Mouse (Mus musculus): ENCODE data around the gene Arhgap27. TPM values are rescaled to one million over a fixed set of nuclear protein-coding genes. Genes with fewer than 3 reads are reported as not detected.

The Arhgap27 gene
- total RNA-seq, 1 experiment from 2014 or later = 81.4 TPM

GRCm38 (mm10) chr11:103386827-103387226 is 23.3 kb upstream of the Arhgap27 start:
- no peak for ATAC-seq (ENCODE audit: extremely low read depth, insufficient number of reproducible peaks, low FRiP score, poor library complexity, severe bottlenecking)

DNA sequence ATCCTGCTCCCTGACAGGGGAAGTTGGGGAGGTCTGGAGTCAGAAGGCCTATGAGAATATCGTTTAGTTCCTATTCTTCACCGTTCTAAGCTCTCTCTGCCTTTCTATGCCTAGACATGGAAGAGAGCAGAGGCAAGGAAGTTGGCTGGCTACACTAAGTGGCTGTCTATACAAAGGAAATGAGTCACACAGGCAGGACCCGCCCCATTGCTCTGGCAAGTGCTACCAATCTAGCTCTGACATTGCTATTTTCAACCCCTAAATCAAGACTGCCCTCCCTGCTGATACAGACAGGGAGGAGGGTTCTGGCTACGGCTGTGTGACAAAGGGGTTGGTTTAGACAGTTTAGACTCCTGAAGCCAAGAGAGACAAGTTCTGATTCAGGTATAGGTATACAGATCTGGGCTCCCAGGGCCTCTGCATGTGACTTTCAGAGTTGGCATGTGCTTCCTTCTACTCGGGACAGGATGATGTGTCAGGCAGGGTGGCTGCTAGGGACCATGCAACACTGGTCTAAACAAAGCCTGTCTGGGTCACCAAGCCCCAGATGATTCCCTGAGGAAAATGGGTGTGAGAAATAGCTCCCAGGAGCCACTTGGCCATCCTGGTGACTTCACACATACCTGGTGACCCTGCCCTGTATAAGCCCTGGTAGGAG is 18.6 kb upstream of the Arhgap27 start:
- peak; percentile 82 for ATAC-seq (ENCODE audit: extremely low read depth, insufficient number of reproducible peaks, low FRiP score, poor library complexity, severe bottlenecking)

GRCm38 (mm10) chr11:103381505-103381904 is 18.0 kb upstream of the Arhgap27 start:
- ATAC-seq (ENCODE audit: extremely low read depth, insufficient number of reproducible peaks, low FRiP score, poor library complexity, severe bottlenecking) = no peak

GRCm38 (mm10) chr11:103380460-103380859 is 17.0 kb upstream of the Arhgap27 start:
- no peak for ATAC-seq (ENCODE audit: extremely low read depth, insufficient number of reproducible peaks, low FRiP score, poor library complexity, severe bottlenecking)

DNA sequence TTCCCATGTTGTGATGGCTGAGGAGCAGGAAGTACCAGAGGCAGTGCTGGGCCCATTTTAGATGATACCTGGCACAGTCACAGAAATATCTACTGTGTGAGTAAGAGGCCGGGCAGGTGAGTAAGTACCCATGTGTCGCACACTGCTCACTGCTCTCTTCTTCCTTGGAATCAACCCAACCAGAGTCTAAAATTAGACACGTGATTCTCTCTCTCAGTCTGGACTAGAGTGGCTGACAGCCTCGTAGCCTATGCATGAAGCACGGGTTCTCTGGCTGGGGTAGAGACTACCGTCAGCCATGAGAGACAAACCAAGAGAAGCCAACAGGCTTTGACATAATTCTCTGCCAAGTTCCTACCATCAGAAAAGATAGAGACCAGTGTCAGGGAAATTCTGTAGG is 14.8 kb upstream of the Arhgap27 start:
- no peak for ATAC-seq (ENCODE audit: extremely low read depth, insufficient number of reproducible peaks, low FRiP score, poor library complexity, severe bottlenecking)

DNA sequence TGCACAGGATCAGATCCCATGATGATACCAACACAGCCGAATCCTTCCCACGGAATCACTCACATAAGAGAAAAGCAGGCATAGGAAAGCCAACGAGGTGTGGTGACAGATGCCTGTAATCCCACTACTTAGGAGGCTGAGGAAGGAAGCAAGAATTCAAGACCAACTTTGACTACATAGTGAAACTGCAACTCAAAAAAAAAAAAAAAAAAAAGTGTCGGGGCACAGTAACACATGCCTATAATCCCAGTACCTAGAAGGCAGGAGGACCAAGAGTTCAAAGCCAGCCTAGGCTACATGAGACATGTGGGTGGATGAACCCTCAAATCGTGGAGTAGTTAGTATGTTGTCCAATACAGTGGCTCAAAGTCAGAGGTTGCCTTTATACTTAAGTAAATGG is 12.3 kb upstream of the Arhgap27 start:
- no peak for ATAC-seq (ENCODE audit: extremely low read depth, insufficient number of reproducible peaks, low FRiP score, poor library complexity, severe bottlenecking)

DNA sequence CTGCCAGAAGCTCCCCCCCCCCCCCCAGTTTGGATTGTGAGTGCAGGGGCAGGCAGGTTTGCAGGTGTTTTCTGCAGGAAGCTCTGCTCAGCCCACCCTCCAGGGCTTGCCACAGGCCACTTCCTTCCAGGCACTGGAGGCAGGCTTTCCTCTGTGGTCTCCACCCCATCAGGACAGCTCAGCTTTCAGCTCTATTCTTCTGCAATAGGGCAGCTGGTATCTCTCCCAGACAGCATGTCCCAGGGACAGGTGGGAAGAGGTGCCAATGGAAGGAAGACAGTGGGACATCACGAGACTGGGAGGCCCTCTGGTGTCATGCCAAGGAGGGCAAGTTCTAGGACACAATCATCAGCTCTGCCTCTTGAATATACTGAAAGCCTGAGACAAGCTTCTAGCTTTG is 11.8 kb upstream of the Arhgap27 start:
- no peak for ATAC-seq (ENCODE audit: extremely low read depth, insufficient number of reproducible peaks, low FRiP score, poor library complexity, severe bottlenecking)

DNA sequence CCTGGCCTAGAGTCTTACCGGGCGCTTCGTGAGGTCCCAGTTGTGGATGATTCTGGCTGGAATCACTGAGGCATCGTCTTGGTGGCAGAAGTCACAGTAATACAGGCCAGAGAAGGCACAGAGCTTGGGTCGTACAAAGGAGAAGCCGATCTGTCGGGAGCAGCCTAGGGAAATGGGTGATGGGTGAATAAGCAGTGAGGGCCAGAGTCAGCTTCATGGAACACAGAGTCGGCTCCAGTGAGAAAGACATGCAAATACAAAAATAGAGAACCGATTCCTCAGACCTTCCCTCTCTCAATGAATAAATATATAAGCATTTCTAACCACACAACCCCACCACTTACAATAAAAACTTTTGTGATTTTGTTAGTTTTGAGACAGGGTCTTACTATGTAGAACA is 10.4 kb upstream of the Arhgap27 start:
- ATAC-seq (ENCODE audit: extremely low read depth, insufficient number of reproducible peaks, low FRiP score, poor library complexity, severe bottlenecking) = peak; percentile 36

DNA sequence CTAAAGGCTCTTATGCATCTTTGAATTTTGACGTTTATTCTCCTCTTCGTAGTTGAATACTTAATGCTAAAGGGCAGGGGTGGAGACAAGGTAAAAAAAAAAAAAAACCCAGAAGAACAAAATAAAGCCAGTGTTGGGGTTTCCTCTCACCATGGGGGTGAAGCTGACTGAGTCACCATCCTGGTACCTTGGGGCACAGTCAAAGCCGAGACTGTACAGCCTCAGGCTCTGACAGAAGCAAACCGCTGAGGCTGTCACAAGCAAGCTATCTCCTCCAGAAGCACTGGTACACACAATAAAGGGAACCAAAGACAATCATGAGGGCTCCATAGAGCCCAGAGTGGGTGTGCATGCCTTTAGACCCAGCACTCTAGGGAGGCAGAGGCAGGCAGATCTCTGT is 9.1 kb upstream of the Arhgap27 start:
- no peak for ATAC-seq (ENCODE audit: extremely low read depth, insufficient number of reproducible peaks, low FRiP score, poor library complexity, severe bottlenecking)

DNA sequence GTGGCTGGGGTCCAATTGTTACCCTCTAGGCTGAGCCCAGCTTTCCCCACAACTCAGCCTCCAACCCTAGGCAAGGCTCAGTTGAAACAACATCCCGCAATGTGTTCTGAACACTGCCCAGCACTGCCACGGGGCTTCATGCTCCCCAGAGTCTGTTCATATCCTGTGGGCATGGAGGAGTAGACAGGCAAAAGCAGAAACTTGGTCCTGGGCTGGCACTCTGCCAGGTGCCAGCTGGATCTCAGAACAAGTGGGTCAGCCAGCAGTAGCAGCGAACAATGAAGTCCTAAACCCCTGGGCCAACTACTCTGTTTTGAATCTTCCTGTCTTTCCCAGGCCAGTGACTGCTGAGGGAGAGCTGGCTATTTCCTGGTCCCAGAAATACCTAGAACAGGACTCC is 8.6 kb upstream of the Arhgap27 start:
- ATAC-seq (ENCODE audit: extremely low read depth, insufficient number of reproducible peaks, low FRiP score, poor library complexity, severe bottlenecking) = no peak

DNA sequence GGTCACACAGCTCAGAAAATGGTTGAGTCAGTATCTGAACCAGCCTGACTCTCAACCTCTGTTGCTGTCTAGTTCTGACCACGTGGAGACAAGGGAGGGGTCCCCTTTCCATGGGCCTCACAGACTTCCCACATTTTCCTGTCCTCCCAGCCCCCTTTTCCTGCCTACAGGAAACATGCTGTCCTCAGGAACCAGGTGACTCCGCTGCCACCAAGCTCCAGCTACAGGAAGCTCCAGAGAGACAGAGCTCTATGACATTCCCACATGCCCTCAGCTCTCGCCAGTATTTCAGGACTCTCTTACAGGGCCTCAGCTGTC is 7.7 kb upstream of the Arhgap27 start:
- no peak for ATAC-seq (ENCODE audit: extremely low read depth, insufficient number of reproducible peaks, low FRiP score, poor library complexity, severe bottlenecking)

DNA sequence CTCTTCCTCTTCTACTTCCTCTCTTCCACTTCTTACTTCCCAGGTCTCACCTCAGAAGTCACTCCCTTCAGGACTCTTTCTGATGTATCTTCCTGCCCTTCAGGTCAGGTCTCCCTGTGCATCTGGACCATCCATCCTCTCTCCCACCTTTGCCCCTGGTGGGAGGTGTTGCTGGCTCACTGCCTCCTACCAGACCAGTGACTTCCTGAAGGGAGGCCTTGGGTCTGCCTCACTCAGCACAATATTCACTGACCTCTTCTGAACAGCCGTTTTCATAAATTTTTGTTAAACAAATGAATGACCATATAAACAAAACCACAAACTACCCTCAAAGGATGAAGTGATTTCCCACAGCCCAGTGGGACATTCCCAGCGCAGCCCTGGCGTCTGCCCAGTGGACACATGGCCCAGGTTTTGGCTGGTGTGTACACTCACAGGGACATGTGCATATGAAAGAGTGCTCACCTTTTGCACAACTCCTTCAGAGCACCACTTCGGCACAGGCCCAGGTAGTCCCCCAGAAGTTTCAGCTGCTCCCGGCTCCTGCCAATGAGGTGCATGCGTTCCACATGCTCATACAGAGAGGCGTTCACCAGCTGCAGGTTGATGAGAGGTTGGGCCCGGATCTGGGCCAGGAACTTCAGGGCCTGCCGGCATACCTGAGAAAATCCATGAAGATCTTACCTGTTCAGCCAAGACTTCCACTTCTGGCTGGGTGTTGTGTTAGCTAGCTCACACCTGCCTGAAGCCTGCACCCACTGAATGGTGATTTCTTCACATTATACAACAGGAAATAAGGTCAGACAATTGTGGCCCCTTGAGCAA is 7.1 kb upstream of the Arhgap27 start:
- no peak for ATAC-seq (ENCODE audit: extremely low read depth, insufficient number of reproducible peaks, low FRiP score, poor library complexity, severe bottlenecking)

DNA sequence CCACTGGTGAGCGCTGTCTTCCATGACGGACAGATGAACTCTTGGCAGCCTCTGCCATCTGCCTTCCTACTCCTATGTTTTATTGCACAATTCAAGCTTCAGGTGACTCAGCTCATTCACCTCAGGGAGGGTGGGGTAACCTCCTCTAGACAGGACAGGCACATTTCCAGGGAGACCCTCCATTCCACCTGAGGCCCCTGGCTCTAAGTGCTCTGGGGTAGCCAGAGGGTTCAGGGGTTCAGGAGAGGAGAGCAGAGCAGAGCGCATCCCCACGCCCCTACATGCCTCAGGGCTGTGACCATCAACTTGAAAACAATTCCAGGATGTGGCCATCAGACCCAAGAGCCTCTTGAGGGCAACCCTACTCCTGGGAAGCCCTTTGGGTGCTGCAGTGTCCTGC is 2.0 kb upstream of the Arhgap27 start:
- ATAC-seq (ENCODE audit: extremely low read depth, insufficient number of reproducible peaks, low FRiP score, poor library complexity, severe bottlenecking) = no peak

DNA sequence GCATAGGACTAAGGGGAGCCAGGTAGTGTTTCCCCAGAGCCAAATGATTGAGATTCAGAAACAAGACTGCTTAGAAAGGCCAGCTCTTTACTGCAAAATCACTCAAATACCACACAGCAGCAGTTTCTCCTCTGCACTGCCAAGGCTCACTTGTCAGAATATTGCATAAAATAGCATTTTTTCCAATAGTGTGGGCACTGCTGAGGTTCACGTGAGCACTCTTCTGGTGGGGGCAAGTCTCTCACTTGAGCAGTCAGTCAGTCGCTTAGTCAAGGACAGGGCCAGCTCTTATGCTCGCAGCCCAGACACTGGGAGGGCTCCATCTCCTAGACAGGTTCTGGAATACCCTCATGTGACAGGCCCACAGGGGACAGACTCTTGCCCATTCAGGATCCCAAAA is 1.5 kb upstream of the Arhgap27 start:
- ATAC-seq (ENCODE audit: extremely low read depth, insufficient number of reproducible peaks, low FRiP score, poor library complexity, severe bottlenecking) = no peak

GRCm38 (mm10) chr11:103364335-103364734 is 843 bp upstream of the Arhgap27 start:
- ATAC-seq (ENCODE audit: extremely low read depth, insufficient number of reproducible peaks, low FRiP score, poor library complexity, severe bottlenecking) = no peak

GRCm38 (mm10) chr11:103362521-103363181 is 841 bp downstream of the Arhgap27 start:
- ATAC-seq (ENCODE audit: extremely low read depth, insufficient number of reproducible peaks, low FRiP score, poor library complexity, severe bottlenecking) = no peak

DNA sequence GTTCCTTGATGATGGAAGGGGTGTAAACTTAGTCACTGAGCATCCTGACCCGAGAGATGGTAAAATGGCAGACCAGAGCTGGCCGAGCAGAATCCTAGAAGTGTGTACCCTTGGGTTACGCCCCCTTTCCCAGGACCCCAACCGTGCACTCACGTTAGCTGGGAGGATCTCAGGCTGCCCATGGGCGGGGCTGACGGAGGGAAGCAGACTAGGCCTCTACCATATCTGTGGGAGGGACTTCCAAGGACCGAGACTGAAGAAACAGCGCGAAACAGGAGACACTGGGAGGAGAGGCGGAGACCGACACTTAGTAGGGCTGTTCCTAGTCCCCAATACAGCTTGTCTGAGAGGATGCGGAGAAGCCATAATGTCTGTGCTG is 1.4 kb downstream of the Arhgap27 start:
- ATAC-seq (ENCODE audit: extremely low read depth, insufficient number of reproducible peaks, low FRiP score, poor library complexity, severe bottlenecking) = no peak

- peak; percentile 25 for ATAC-seq (ENCODE audit: extremely low read depth, insufficient number of reproducible peaks, low FRiP score, poor library complexity, severe bottlenecking)
Observed at GRCm38 (mm10) chr11:103361396-103362053, 2.0 kb downstream of the Arhgap27 start.

DNA sequence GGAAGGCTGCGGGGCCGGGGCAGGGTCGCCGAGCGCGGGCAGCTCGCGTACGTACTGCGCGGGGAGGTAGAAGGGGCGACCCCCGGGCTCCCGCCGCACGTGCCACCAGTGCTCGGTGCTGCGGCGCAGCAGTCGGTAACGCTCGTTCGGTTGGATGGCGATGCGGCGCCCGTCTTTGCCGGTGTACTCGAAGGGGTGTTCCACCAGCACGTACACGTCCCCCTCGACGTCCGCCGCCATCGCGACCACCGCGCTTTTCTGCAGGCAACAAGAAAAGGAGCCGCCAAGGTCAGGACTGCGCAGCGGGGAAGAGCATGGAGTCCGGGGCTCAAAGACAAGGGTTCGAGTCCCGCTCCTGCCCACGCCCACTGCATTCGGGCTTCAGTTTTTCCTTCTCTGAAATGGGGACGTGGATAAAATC is 2.8 kb downstream of the Arhgap27 start:
- ATAC-seq (ENCODE audit: extremely low read depth, insufficient number of reproducible peaks, low FRiP score, poor library complexity, severe bottlenecking) = no peak

All from neutrophil, adult 5-6 weeks (primary cell).